Mouse (Mus musculus) kidney, embryonic 14.5 days (tissue): ENCODE results near the gene Mpst. TPM values are rescaled to one million over a fixed set of nuclear protein-coding genes. Genes with fewer than 3 reads are reported as not detected.

Experiments used
- ATAC-seq: fragments of 200-750 bp; cut with Nextera tagmentation; 2 replicates; pipeline ENCODE4 v1.8.0; 2017; ENCODE audit warnings: moderate number of reproducible peaks, mild to moderate bottlenecking, moderate TSS enrichment, moderate library complexity; ENCODE audit not compliant: low FRiP score, low TSS enrichment
- H3K27ac ChIP-seq: fragments of 300-500 bp; sonication (generic); 2 replicates; pipeline ENCODE4 v1.5.1; 2014; ENCODE audit warnings: low read depth, mild to moderate bottlenecking, low read length, moderate library complexity, mixed read lengths
- H3K27me3 ChIP-seq: fragments of 300-500 bp; sonication (generic); 2 replicates; pipeline ENCODE4 v1.6.1; 2014; ENCODE audit warnings: mild to moderate bottlenecking, low read length; ENCODE audit not compliant: control insufficient read depth, insufficient read depth
- H3K36me3 ChIP-seq: fragments of 300-500 bp; sonication (generic); 2 replicates; pipeline ENCODE4 v1.6.1; 2014; ENCODE audit warnings: low read length, mixed read lengths; ENCODE audit not compliant: control insufficient read depth, insufficient read depth
- H3K4me1 ChIP-seq: fragments of 300-500 bp; sonication (generic); 2 replicates; pipeline ENCODE4 v1.6.1; 2014; ENCODE audit warnings: low read length, mixed read lengths; ENCODE audit not compliant: control insufficient read depth, insufficient read depth
- H3K4me2 ChIP-seq: fragments of 300-500 bp; sonication (generic); replicated peaks from 2 replicates; pipeline ENCODE4 v1.6.1; 2014; ENCODE audit warnings: low read depth, mild to moderate bottlenecking, low read length
- H3K4me3 ChIP-seq: fragments of 300-500 bp; sonication (generic); 2 replicates; pipeline ENCODE4 v1.5.1; 2014; ENCODE audit warnings: mild to moderate bottlenecking, low read length
- H3K9ac ChIP-seq: fragments of 300-500 bp; sonication (generic); 2 replicates; pipeline ENCODE4 v1.6.1; 2014; ENCODE audit warnings: low read depth, mild to moderate bottlenecking, low read length, moderate library complexity
- H3K9me3 ChIP-seq: fragments of 300-500 bp; sonication (generic); 2 replicates; pipeline ENCODE4 v1.6.1; 2016; ENCODE audit warnings: low read length; ENCODE audit not compliant: control insufficient read depth
- WGBS: fragments of 180-500 bp; shearing (Covaris S2); extraction: QIAGEN DNeasy Blood & Tissue Kit; methylation state at CpG from one replicate; pipeline ENCODE4 v1.1.7; 2014; 5-methylcytosine and 5-hydroxymethylcytosine counted together
- polyA plus RNA-seq: library from polyadenylated mRNA; unstranded; fragments of >200 nt; fragmentation: Nextera tagmentation; extraction: Ambion mirVana; gene quantifications from 2 replicates; pipeline ENCODE4 v1.2.1, GENCODE M21; 2014

Gene Mpst
- 4.3 and 5.3 TPM in 2 replicates for polyA plus RNA-seq

DNA sequence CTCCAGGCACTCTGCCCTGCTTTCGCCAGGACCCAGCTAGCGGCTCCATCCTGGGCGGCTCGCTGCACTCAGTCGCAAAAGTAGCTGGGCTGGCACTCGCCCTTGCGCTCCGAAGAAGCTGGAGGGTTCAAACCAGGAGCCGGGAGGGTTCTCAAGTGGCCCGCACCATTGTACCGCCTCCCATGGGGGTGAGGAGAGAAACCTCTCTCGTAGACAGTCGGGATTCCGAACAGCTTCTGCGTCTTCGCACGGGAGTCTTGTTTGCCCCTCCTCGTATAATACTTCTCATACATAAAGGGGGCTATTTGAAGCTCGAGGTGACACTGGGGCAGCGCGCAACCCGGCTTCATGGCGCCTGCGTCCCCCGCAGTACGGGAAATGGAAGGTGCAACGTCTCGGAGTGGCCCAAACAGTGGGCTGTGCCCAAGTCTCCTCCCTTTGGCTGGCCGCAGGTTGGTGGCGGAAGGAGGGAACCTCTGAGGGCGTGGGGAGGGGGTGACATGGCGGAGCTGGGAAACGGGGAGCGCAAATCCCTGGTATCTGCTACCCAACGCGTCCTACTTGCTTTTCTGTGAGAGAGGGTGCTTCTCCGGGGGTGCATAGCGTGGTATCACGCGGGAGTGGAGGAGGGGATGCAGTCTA lies at the start of gene Mpst:
Gene Mpst (plus strand): TSS at position 124 of the 642 bp plus-strand sequence.
- peak; percentile 82 for ATAC-seq
- H3K27me3 ChIP-seq, result peaks cover 28% of the 10 kb centered on the region
- H3K4me1 ChIP-seq, result peaks cover 32% of the 10 kb centered on the region
- under 1% methylated on average over 40 of the region's 40 CpGs for WGBS
- H3K36me3 ChIP-seq, result no peaks in the 10 kb centered on the region
- H3K27ac ChIP-seq, result peak within 1 kb of the TSS; percentile 91
- H3K9me3 ChIP-seq, result no peaks in the 10 kb centered on the region
- peak within 1 kb of the TSS; percentile 93 for H3K4me2 ChIP-seq
- H3K9ac ChIP-seq, result peak within 1 kb of the TSS; percentile 64
- H3K4me3 ChIP-seq, result peak within 1 kb of the TSS; percentile 66

DNA sequence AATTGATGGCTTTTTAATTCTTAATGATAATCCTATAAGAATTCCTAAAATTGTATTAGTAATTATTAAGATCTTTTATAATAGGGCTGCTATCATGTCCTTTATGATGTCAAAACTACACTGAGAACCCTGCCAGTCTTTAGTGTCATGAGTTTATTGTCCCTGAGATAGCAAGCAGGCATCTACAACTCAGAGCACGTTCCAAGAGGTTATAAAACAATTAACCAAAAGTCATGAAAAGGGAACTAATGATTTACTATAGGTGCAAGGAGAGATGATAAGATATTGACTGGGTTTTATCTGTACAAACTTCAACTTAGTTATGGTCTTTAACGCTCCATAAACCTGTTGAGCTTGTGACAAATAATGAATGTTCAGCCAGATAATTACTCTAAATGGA lies 40.3 kb upstream of the Mpst start:
- 37% methylated on average over 2 of the region's 2 CpGs for whole genome bisulfite sequencing
- no peak for ATAC-seq
- Histone ChIP-seq H3K36me3 (no peaks in the 10 kb centered on the region), H3K4me2 (no peak overlapping the region), H3K4me1 (no peaks in the 10 kb centered on the region), H3K9me3 (no peaks in the 10 kb centered on the region), H3K9ac (no peak overlapping the region), H3K4me3 (no peak overlapping the region), H3K27ac (no peak overlapping the region), H3K27me3 (peaks cover 6% of the 10 kb centered on the region)

DNA sequence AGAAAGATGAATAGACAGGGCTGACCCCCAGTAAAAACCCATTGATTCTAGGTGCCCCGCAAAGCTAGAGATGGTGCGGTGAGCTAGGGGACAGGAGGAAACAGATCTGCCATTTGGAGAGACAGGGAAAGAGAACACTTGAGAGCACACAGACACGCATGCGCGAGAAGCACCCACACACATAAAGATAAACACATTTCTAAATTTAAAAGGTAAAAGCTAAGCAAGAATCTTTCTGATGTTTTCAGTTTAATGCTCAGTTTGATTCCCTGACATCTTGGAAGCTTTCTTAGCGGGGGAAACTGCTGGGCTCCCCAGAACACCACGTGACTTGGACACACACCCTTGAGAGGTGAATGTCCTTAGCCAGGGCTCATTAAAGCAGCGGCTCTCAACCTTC lies 39.3 kb upstream of the Mpst start:
- 69% methylated on average over 8 of the region's 8 CpGs for WGBS
- Histone ChIP-seq H3K4me1 (no peaks in the 10 kb centered on the region), H3K4me2 (no peak overlapping the region), H3K4me3 (no peak overlapping the region), H3K27me3 (peaks cover 6% of the 10 kb centered on the region), H3K9ac (no peak overlapping the region), H3K9me3 (no peaks in the 10 kb centered on the region), H3K36me3 (no peaks in the 10 kb centered on the region), H3K27ac (no peak overlapping the region)
- no peak for ATAC-seq

DNA sequence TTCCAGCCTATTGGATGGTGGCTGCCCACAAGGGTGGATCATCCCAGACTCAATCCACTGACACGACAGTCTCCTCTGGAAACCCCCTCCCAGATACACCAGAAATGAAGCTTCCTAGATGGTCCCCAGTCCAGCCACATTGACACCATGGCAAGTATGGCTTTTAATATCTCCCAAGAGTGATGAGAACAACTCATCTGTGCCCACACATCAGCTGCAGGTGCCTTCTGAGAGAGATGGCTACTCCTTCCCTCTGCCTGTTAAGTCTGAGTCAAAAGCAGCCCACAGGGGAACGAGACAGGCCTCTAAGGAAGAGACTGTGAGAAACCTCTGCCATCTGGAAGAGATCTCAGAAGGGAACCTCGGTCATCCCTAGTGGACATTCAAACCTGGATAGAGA lies 38.4 kb upstream of the Mpst start:
- no peaks in the 10 kb centered on the region for H3K4me1 ChIP-seq
- H3K9me3 ChIP-seq, result no peaks in the 10 kb centered on the region
- no peak overlapping the region for H3K4me3 ChIP-seq
- H3K36me3 ChIP-seq, result no peaks in the 10 kb centered on the region
- no peak overlapping the region for H3K27ac ChIP-seq
- no peak overlapping the region for H3K9ac ChIP-seq
- 75% methylated on average over 3 of the region's 3 CpGs for WGBS
- peaks cover 6% of the 10 kb centered on the region for H3K27me3 ChIP-seq
- no peak for ATAC-seq
- H3K4me2 ChIP-seq, result no peak overlapping the region

DNA sequence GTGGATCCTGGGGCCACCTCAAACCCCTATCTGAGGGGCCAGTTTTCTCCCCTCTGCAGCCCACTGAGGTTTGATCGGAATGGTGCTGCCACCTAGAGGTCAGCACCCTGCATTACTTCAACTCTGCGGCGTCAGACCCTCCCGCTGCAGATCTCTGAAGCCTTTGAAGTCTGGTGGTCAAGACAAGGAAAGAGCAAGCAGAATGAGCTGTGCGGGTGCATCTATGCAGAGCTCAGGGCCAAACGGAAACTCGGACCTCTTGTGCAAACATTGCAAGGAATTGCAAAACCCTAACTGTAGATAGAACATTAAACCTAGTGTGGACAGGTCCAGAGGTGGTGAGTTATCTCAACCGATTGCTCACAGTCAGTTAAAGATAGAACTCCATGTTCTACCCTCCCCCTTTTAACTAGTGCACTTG lies 37.3 kb upstream of the Mpst start:
- no peaks in the 10 kb centered on the region for H3K9me3 ChIP-seq
- no peak overlapping the region for H3K4me2 ChIP-seq
- ATAC-seq, result no peak; the same call in 1 of the 2 replicates
- no peak overlapping the region for H3K9ac ChIP-seq
- H3K36me3 ChIP-seq, result no peaks in the 10 kb centered on the region
- H3K4me1 ChIP-seq, result no peaks in the 10 kb centered on the region
- H3K27me3 ChIP-seq, result peaks cover 6% of the 10 kb centered on the region
- 11% methylated on average over 8 of the region's 8 CpGs for WGBS
- no peak overlapping the region for H3K27ac ChIP-seq
- no peak overlapping the region for H3K4me3 ChIP-seq

DNA sequence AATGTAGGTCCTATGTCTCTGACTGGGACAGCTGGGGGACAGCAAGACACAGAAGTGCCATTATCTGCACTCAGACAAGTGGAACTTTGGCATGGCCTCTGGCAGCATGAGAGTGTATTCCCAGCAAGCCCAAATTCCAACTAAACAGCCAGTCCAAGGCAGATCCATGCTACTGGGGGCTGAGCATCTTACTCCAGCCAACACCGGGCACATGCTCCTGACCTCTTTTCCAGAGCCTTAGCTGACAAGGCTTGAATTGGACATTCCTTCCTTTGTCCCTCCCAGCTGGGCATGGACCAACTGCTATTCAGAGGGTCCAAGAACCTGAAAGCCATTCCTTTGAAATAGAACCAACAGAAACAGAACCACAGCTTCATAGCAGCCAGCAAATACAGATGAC lies 36.6 kb upstream of the Mpst start:
- Histone ChIP-seq H3K4me2 (no peak overlapping the region), H3K27ac (no peak overlapping the region), H3K9me3 (no peaks in the 10 kb centered on the region), H3K4me1 (no peaks in the 10 kb centered on the region), H3K9ac (no peak overlapping the region), H3K27me3 (peaks cover 6% of the 10 kb centered on the region), H3K36me3 (no peaks in the 10 kb centered on the region), H3K4me3 (no peak overlapping the region)
- ATAC-seq, result no peak
- WGBS, result 83% methylated on average over 1 of the region's 1 CpGs

DNA sequence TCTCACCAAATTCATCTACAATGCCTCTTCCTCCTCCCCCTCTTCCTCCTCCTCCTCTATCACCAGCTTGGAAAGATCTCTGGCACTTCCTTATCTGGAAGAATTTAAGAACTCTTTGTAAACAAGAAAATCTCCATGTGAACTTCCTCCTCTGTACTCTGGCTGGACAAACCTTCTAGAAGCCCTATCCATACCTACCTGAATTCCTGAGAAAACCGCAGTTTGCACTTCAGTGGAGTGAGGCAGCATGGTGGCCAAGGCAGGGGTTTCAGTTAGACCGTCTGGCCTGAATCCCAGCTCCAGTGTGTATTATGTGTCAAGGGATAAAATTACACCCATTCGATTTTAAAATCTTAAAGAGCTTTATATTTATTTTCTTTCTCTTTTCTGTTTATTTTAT lies 33.4 kb upstream of the Mpst start:
- WGBS, result 51% methylated on average over 3 of the region's 3 CpGs
- no peaks in the 10 kb centered on the region for H3K4me1 ChIP-seq
- peaks cover 6% of the 10 kb centered on the region for H3K27me3 ChIP-seq
- no peaks in the 10 kb centered on the region for H3K9me3 ChIP-seq
- no peaks in the 10 kb centered on the region for H3K36me3 ChIP-seq
- no peak overlapping the region for H3K27ac ChIP-seq
- no peak overlapping the region for H3K4me2 ChIP-seq
- no peak for ATAC-seq
- H3K4me3 ChIP-seq, result no peak overlapping the region
- H3K9ac ChIP-seq, result no peak overlapping the region

DNA sequence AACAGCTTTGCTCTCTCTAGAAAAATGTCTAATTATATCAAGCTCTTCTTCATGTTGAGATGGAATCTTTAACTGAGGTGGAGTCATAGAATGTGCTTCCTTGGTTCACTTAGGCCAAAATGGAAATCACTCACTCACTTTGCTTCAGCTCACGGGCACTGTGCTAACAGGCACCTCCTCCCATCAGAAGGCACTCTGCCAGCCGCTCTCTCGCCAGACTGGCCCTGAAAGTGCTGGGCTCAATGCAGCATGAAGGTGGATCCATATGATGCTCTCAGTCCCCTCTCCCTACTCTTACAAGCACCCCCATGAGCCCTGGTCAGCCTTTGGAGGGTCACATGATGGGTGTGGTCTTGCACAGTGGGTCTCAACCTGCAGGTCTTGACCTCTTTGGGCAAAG lies 32.0 kb upstream of the Mpst start:
- ATAC-seq, result no peak
- Histone ChIP-seq H3K27ac (no peak overlapping the region), H3K4me2 (no peak overlapping the region), H3K9ac (no peak overlapping the region), H3K36me3 (no peaks in the 10 kb centered on the region), H3K27me3 (peaks cover 4% of the 10 kb centered on the region), H3K4me3 (no peak overlapping the region), H3K9me3 (no peaks in the 10 kb centered on the region), H3K4me1 (no peaks in the 10 kb centered on the region)
- WGBS, result 67% methylated on average over 3 of the region's 3 CpGs

DNA sequence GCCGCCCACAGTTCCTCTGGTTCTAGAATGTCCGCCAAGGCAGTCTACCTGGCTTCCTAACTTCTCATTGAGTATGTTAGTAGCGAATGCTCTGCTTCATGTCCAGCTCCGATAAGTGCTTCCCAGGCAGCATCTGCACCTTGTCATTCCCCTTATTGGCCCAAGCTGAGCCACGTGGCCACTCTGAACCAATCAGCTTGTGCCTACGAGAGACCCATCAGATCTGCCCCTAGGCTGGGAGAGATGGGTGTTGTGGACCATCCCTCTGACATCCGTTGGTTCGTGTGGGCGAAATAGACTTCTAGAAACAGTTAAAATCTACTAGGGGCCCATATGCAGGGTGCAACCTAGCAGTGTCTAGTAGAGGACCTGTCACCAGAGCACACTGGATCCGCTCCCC lies 28.4 kb upstream of the Mpst start:
- Histone ChIP-seq H3K36me3 (no peaks in the 10 kb centered on the region), H3K9ac (no peak overlapping the region), H3K27ac (no peak overlapping the region), H3K27me3 (no peaks in the 10 kb centered on the region), H3K4me2 (no peak overlapping the region), H3K4me3 (no peak overlapping the region), H3K4me1 (no peaks in the 10 kb centered on the region), H3K9me3 (no peaks in the 10 kb centered on the region)
- WGBS, result 83% methylated on average over 10 of the region's 10 CpGs
- ATAC-seq, result no peak
